ENCODE assay signal across 8 mouse cellular contexts in the genomic region with DNA sequence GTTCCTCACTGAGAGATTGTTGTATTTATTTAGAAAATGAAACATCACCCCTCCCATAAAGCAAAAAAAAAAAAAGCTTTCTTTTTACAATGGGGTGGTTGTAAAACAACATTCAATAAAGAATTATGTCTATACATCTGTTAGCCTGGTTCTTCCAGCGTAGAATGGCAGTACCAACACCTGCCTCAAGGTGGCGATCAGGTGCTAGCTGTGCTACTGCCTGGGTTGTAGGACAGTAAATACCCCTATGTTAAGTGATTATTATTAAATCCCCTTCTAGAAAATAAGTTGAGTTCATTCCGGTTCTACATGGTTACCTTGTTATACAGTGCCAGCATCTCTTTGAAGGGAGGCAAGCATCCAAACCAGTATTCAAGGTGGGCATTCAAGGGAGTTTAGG.
DNase-seq lines count a peak whose midpoint lies in the region; ATAC-seq and TF ChIP-seq lines count a peak whose summit lies in the region.

No protein-coding gene starts in this region.

- H3K27ac ChIP-seq in midbrain, embryonic 10.5 days (replicated peaks): no peak overlapping the region
- no peak overlapping the region for H3K27ac ChIP-seq in midbrain, embryonic 13.5 days
- no peak overlapping the region for H3K27ac ChIP-seq in testis, adult 2 months (ENCODE audit: control insufficient read depth, insufficient read depth, low read depth, low read length)

- peak; percentile 7 to 10 for DNase-seq in cerebellum, adult 18-20 months
- DNase-seq in cerebellum, adult 9-11 months: no peak
- peak; percentile 40 for DNase-seq in midbrain, embryonic 10.5 days (ENCODE audit: low spot score)
- peak; percentile 19 to 60 for DNase-seq in cerebellum, postnatal 25 days
- DNase-seq in induced T-regulatory cell, adult 2 months (ENCODE audit: low read depth): peak; percentile 33
- DNase-seq in lung, postnatal 25 days (ENCODE audit: low spot score): peak; percentile 31

- H3K36me3 ChIP-seq in midbrain, embryonic 10.5 days: no peaks in the 10 kb centered on the region
- H3K36me3 ChIP-seq in midbrain, embryonic 13.5 days: no peaks in the 10 kb centered on the region
- H3K36me3 ChIP-seq in testis, adult 2 months (ENCODE audit: control insufficient read depth, insufficient read depth, low read length): no peaks in the 10 kb centered on the region

- WGBS in midbrain, embryonic 10.5 days: 62% methylated on average over 3 of the region's 3 CpGs
- 54% methylated on average over 3 of the region's 3 CpGs for WGBS in midbrain, embryonic 13.5 days

- H3K4me3 ChIP-seq in midbrain, embryonic 10.5 days: no peak overlapping the region
- H3K4me3 ChIP-seq in midbrain, embryonic 13.5 days (replicated peaks): no peak overlapping the region
- H3K4me3 ChIP-seq in testis, adult 2 months (ENCODE audit: control insufficient read depth, low read depth, low read length): no peak overlapping the region

- no peak for TF ChIP-seq POLR2A in testis, adult 2 months (IDR thresholded peaks at IDR 0.05; ENCODE audit: control insufficient read depth, low read depth, low read length)

- peak; percentile 84; the same call in 1 of the 2 replicates for TF ChIP-seq CTCF in testis, adult 2 months (IDR thresholded peaks at IDR 0.05; ENCODE audit: control insufficient read depth, insufficient read depth, insufficient replicate concordance, low read depth, low read length)

- H3K4me1 ChIP-seq in midbrain, embryonic 10.5 days: no peaks in the 10 kb centered on the region
- H3K4me1 ChIP-seq in midbrain, embryonic 13.5 days (replicated peaks): no peaks in the 10 kb centered on the region
- H3K4me1 ChIP-seq in testis, adult 2 months (ENCODE audit: control insufficient read depth, insufficient read depth, low read length): no peaks in the 10 kb centered on the region

- no peaks in the 10 kb centered on the region for H3K27me3 ChIP-seq in midbrain, embryonic 10.5 days (ENCODE audit: low read depth, poor library complexity, severe bottlenecking)
- no peaks in the 10 kb centered on the region for H3K27me3 ChIP-seq in midbrain, embryonic 13.5 days
- H3K27me3 ChIP-seq in testis, adult 2 months (ENCODE audit: control insufficient read depth, insufficient read depth, low read length): no peaks in the 10 kb centered on the region

- no peak overlapping the region for H3K9ac ChIP-seq in midbrain, embryonic 13.5 days (replicated peaks)

- ATAC-seq in midbrain, embryonic 13.5 days: no peak

- H3K4me2 ChIP-seq in midbrain, embryonic 13.5 days (replicated peaks): no peak overlapping the region

- no peaks in the 10 kb centered on the region for H3K9me3 ChIP-seq in midbrain, embryonic 10.5 days (replicated peaks)
- H3K9me3 ChIP-seq in midbrain, embryonic 13.5 days: no peaks in the 10 kb centered on the region
